Mouse (Mus musculus) limb, embryonic 14.5 days (tissue): Measurements from ENCODE around the gene Synj1. TPM values are rescaled to one million over a fixed set of nuclear protein-coding genes. Genes with fewer than 3 reads are reported as not detected.
A peak's percentile ranks its signal among the peaks of the same experiment; 100 is the strongest.

ENCODE experiments used
- ATAC-seq: fragments of 200-750 bp; cut with Nextera tagmentation; 2 replicates; pipeline ENCODE4 v1.8.0; 2017; ENCODE audit warnings: low read depth, moderate number of reproducible peaks, moderate TSS enrichment; ENCODE audit not compliant: low FRiP score
- DNase-seq: peaks from one replicate; pipeline ENCODE4 v3.0.0-alpha.2; 2015; ENCODE audit warnings: low spot score
- H3K27ac ChIP-seq: fragments of 300-500 bp; sonication (generic); replicated peaks from 2 replicates; pipeline ENCODE4 v1.5.1; 2014; ENCODE audit warnings: low read depth, mild to moderate bottlenecking, low read length, moderate library complexity, mixed read lengths
- H3K27me3 ChIP-seq: fragments of 300-500 bp; sonication (generic); 2 replicates; pipeline ENCODE4 v1.6.1; 2014; ENCODE audit warnings: low read length, mixed read lengths; ENCODE audit not compliant: control insufficient read depth, insufficient read depth
- H3K36me3 ChIP-seq: fragments of 300-500 bp; sonication (generic); 2 replicates; pipeline ENCODE4 v1.6.1; 2014; ENCODE audit warnings: mild to moderate bottlenecking, low read length, moderate library complexity, mixed read lengths; ENCODE audit not compliant: control insufficient read depth, insufficient read depth
- H3K4me1 ChIP-seq: fragments of 300-500 bp; sonication (generic); 2 replicates; pipeline ENCODE4 v1.6.1; 2014; ENCODE audit warnings: antibody characterized with exemption, low read length, mixed read lengths; ENCODE audit not compliant: control insufficient read depth, insufficient read depth
- H3K4me2 ChIP-seq: fragments of 300-500 bp; sonication (generic); replicated peaks from 2 replicates; pipeline ENCODE4 v1.6.1; 2014; ENCODE audit warnings: low read depth, mild to moderate bottlenecking, low read length, moderate library complexity; ENCODE audit not compliant: severe bottlenecking
- H3K4me3 ChIP-seq: fragments of 300-500 bp; sonication (generic); replicated peaks from 2 replicates; pipeline ENCODE4 v1.5.1; 2014; ENCODE audit warnings: low read length
- H3K9ac ChIP-seq: fragments of 300-500 bp; sonication (generic); 2 replicates; pipeline ENCODE4 v1.6.1; 2014; ENCODE audit warnings: mild to moderate bottlenecking, low read depth, low read length, moderate library complexity; ENCODE audit not compliant: severe bottlenecking
- H3K9me3 ChIP-seq: fragments of 300-500 bp; sonication (generic); 2 replicates; pipeline ENCODE4 v1.6.1; 2016; ENCODE audit warnings: low read length; ENCODE audit not compliant: control insufficient read depth
- POLR2A ChIP-seq: fragments of 200-500 bp; IDR thresholded peaks from 2 replicates; pipeline ENCODE4 v1.8.0; 2012; ENCODE audit warnings: inconsistent platforms, mild to moderate bottlenecking, moderate library complexity, borderline replicate concordance; ENCODE audit not compliant: insufficient read depth, insufficient read length; ENCODE audit errors: extremely low read depth
- WGBS: fragments of 180-500 bp; shearing (Covaris S2); extraction: QIAGEN DNeasy Blood & Tissue Kit; methylation state at CpG from one replicate; pipeline ENCODE4 v1.1.7; 2014; 5-methylcytosine and 5-hydroxymethylcytosine counted together
- polyA plus RNA-seq, 2 experiments: library from polyadenylated mRNA; depleted of rRNA in 1 of 2; stranded (reverse) in 1 of 2; unstranded in 1 of 2; fragments of >200 nt; fragmentation: Nextera tagmentation in 1 of 2; extraction: Ambion mirVana in 1 of 2; gene quantifications; 2 replicates each; pipeline versions ENCODE4 v1.2.1 to v1.2.3; 2012 to 2014

The Synj1 gene
- polyA plus RNA-seq (2012; rRNA removed) (19.2 and 23.9 TPM in 2 replicates), polyA plus RNA-seq (2014; fragmentation: Nextera tagmentation; extraction: Ambion mirVana) (13.8 and 14.5 TPM in 2 replicates)

DNA sequence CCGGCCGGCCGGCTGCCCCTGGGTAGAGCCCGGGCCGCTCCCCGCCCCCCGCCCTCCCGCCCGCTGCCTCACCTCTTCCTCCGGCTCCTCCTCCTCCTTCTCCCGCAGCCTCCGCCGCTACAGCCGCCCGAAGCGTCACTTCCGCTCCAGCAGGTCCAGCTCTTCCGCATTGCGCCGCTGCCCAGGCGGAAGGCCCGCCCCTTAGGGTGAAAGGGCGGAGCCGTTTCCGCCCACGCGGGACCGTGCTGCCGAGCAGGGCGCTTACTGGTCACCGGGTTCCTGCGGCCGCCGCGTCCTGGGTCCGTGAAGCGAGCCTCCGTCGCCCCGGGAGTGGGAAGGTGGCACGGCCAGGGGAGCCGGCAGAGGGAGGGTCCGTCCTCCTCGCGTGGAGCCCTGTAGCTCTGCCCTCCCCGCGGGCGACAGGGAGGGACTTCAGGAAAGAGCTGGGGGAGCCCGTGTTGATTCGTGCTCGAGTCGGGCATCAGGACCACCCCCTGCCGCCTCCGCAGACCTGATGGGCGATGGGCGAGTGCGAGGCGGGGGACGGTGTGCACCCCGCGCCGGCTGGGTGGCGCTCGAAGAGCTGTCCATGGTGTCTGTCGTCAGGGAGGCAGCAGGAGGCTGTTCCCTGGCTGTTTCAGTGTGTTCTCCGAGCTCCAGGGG lies at the start of gene Synj1:
Gene Synj1, minus strand, starts transcription at position 288 of the 663 bp plus-strand sequence.
- Histone ChIP-seq H3K4me3 (peak within 1 kb of the TSS; percentile 91), H3K9ac (peak within 1 kb of the TSS; percentile 75), H3K4me1 (peaks cover 4% of the 10 kb centered on the region; the same call in 1 of the 2 replicates), H3K36me3 (peaks cover 27% of the 10 kb centered on the region), H3K9me3 (no peaks in the 10 kb centered on the region), H3K4me2 (peak within 1 kb of the TSS; percentile 72), H3K27me3 (no peaks in the 10 kb centered on the region), H3K27ac (peak within 1 kb of the TSS; percentile 67)
- peak; percentile 96 for ATAC-seq
- WGBS: under 1% methylated on average over 50 of the region's 66 CpGs
- peak; percentile 87 for DNase-seq
- peak; percentile 70; the same call in 1 of the 2 replicates for TF ChIP-seq POLR2A

DNA sequence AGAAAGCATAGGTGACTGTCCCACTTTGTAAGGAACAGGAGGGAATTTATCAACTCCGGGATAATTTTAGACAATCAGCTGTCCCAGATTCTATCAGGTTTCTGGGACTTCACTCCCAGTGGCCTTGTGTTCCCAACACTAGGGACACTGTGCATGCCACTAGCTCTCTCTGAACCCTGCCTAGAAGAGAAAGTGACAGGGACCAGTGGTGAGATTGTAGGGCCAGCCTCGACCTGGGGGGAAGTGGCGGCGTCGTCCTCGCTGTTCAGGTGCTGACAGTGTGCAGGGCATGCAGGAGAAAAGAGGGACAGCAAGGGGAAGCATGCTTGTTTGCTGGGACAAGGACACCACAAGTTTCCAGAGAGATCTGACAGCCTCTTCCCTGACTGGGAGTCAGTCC lies 46.6 kb upstream of the Synj1 start:
- WGBS: 75% methylated on average over 6 of the region's 6 CpGs

DNA sequence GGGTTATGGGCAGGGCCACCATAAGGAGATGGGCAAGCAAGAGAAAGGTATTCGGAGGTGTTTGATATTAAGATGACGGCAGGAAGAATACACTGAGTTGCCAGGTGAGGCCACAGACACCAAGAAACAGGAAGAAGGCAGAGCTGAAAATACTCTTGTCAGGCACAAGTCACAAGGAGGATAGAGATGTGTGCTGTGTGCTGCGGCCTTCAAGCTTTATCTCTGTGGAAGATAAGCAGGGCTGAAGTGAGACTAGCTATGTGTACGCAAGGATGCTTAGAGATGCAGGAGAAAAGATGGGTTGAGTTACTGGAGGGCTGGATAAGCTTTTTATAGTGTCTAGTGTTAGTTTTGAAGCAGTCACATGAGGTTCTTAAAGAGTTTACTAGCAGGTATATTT lies 46.2 kb upstream of the Synj1 start:
- Histone ChIP-seq H3K36me3 (no peaks in the 10 kb centered on the region), H3K9me3 (no peaks in the 10 kb centered on the region), H3K9ac (no peak overlapping the region), H3K4me3 (no peak overlapping the region), H3K4me2 (no peak overlapping the region), H3K4me1 (peaks cover 14% of the 10 kb centered on the region), H3K27me3 (no peaks in the 10 kb centered on the region), H3K27ac (no peak overlapping the region)
- WGBS: 84% methylated on average over 4 of the region's 4 CpGs
- no peak for ATAC-seq
- DNase-seq: no peak
- TF ChIP-seq POLR2A: no peak

More for the DNA sequence above, 46.6 kb upstream of the Synj1 start:
- Histone ChIP-seq H3K4me1 (peaks cover 14% of the 10 kb centered on the region), H3K9ac (no peak overlapping the region), H3K27ac (no peak overlapping the region), H3K27me3 (no peaks in the 10 kb centered on the region), H3K36me3 (no peaks in the 10 kb centered on the region), H3K4me3 (no peak overlapping the region), H3K9me3 (no peaks in the 10 kb centered on the region), H3K4me2 (no peak overlapping the region)
- no peak for TF ChIP-seq POLR2A
- ATAC-seq (no peak), DNase-seq (no peak)

DNA sequence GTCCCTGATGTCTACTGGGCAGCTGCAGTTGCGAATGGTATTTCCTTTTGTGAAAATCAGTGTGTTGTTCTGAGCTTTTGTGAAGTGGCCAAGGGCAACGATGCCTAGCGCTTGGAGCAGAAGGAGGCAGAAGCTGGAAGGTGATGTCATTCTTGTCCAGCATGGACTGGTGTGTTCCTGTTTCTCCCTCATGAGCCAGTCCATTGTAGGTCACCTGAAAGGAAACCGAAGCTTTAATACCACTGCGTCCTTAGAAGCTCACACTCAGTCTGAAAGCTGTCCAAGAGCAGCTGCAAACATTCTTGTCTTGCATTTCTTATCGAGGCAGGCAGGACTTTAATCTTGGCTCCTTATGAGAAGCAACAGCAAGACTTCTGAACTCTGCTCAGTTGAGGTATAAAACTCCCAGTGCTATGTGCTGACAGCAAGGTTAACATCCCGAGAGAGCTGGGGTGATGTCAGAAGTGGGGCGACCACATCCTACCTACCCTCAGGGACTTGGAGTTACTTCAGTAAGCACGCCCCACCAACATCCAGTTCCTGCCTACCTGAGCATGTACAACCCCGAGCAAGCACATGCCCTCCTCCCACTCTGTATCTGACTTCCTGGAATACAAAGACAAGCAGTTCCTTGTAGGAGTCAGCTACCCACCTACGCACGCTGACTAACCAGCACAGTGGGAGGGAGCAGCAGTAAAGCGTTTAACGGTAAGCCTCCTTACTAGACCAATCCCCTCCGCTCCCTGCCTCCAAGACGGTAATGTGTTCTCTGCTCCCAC lies 45.1 kb upstream of the Synj1 start:
- Histone ChIP-seq H3K27me3 (no peaks in the 10 kb centered on the region), H3K9ac (no peak overlapping the region), H3K9me3 (no peaks in the 10 kb centered on the region), H3K4me1 (peaks cover 14% of the 10 kb centered on the region), H3K4me3 (no peak overlapping the region), H3K4me2 (no peak overlapping the region), H3K27ac (no peak overlapping the region), H3K36me3 (no peaks in the 10 kb centered on the region)
- WGBS: 46% methylated on average over 16 of the region's 16 CpGs
- no peak for TF ChIP-seq POLR2A
- no peak for DNase-seq
- ATAC-seq: no peak; the same call in 1 of the 2 replicates

DNA sequence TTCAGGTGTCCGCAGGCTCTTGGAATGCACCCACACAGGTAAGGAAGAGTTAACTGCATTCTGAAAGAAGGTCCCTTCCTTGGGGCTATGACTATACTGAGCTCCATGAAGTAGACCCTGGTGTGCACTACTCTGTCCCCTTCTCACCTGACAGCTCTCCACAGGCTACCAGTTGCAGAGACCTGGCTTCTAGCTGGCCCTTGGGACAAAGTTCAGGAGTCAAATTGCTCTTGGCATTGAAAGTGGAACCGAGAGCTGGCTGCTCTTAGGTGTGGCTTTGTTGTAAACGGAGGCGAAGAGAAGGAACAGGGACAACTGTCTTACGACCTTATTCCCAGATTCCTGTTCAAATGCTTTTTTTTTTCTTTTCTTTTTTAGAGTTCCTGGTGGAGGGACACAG lies 44.0 kb upstream of the Synj1 start:
- Histone ChIP-seq H3K4me1 (peaks cover 14% of the 10 kb centered on the region), H3K27me3 (no peaks in the 10 kb centered on the region), H3K9ac (no peak overlapping the region), H3K27ac (no peak overlapping the region), H3K4me2 (no peak overlapping the region), H3K4me3 (no peak overlapping the region), H3K36me3 (no peaks in the 10 kb centered on the region), H3K9me3 (no peaks in the 10 kb centered on the region)
- ATAC-seq (no peak), DNase-seq (no peak)
- TF ChIP-seq POLR2A: no peak
- 57% methylated on average over 5 of the region's 5 CpGs for WGBS
